Mouse (Mus musculus): ENCODE data around the gene Serp2. TPM values are rescaled to one million over a fixed set of nuclear protein-coding genes. Genes with fewer than 3 reads are reported as not detected.

The Serp2 gene
- polyA plus RNA-seq, 1 experiment from 2014 or later = 7.5 TPM

DNA sequence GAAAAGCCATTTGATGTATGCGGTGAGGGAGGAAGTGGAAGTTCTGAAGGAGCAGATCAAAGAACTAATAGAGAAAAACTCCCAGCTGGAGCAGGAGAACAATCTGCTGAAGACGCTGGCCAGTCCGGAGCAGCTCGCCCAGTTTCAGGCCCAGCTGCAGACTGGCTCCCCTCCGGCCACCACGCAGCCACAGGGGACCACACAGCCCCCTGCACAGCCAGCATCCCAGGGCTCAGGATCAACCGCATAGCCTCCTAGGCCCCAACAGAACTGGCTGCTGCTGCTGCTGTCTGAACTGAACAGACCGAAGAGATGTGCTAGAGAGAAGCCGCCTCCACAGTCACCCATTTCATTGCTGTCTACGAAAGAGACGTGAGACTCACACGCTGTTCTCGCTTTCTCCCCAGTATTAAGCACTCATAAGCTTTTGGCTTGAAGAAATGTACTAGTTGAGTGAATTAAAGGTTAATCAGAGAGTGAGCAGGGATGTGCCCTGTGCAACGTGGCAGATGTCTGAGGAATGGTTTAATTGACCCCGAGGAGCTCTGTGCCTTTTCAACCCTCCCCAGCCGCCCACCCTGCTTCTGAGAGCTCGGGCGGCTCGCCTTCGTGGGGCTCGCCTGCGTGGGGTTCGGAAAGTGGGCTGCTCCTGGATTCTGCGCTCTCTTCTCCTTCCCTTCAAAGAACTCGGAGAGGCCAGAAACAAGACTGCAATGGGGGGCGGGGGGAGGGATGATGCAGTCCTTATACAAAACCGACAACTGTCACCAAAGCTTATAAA is 50.1 kb downstream of the Serp2 start:
- Histone ChIP-seq H3K27ac (ENCODE audit: low read depth, low read length) (peak overlapping the region; percentile 98), H3K4me1 (replicated peaks; ENCODE audit: control insufficient read depth, insufficient read depth, low read length) (peaks cover 3% of the 10 kb centered on the region; the same call in 1 of the 2 replicates), H3K36me3 (ENCODE audit: control insufficient read depth, insufficient read depth) (peaks cover 8% of the 10 kb centered on the region; the same call in 1 of the 2 replicates), H3K4me2 (replicated peaks; ENCODE audit: low read depth) (peak overlapping the region; percentile 79), H3K27me3 (replicated peaks; ENCODE audit: control insufficient read depth, insufficient read depth, low read length) (no peaks in the 10 kb centered on the region), H3K4me3 (ENCODE audit: low read depth, low read length) (peak overlapping the region; percentile 69), H3K9me3 (ENCODE audit: control insufficient read depth) (no peaks in the 10 kb centered on the region), H3K9ac (ENCODE audit: low read depth, low read length) (peak overlapping the region; percentile 92)
- 39% methylated on average over 27 of the region's 27 CpGs for WGBS
- no peak for ATAC-seq
- no peak for TF ChIP-seq CTCF (IDR thresholded peaks at IDR 0.05; ENCODE audit: low read depth)

DNA sequence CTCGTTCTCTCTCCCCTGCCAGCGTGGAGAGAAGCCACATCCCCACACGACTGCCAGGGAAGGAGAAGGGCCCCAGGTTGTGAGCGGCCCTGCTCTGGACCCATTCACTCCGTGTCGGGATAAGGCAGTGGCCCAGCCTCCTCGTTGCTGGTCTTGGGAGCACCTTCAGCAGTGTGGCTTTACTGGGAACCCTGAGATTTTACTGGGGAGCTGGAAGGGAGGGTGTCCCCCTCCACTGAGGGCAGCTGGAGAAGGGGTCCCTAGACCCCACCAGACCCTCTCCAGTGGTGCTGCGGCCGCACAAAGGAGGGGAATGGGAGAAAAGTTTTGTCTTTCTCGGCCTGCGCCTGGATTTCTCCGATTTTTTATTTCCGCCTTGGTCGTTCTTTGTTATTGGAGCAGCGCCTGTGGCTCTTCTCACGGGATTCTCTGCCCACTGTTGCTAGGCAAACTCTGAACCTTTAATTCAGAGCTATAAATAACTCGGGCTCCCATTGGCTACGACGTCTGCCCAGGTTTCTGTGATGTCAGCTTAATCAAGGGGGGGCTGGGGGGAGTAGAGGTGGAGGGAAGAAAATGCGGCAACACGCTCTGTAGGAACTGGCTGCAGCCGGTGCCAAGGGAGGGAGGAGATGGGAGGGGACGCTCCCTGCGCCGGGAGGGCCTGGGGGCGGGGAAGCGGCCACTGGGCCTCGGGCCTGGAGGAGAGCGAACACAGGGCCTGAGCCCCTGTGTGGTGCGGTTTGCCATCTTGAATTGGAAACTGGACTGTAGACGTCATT is 51.1 kb downstream of the Serp2 start:
- peak; percentile 75 for ATAC-seq
- peak overlapping the region; percentile 92 for H3K9ac ChIP-seq (ENCODE audit: low read depth, low read length)
- H3K27ac ChIP-seq (ENCODE audit: low read depth, low read length) = peak overlapping the region; percentile 98
- peak overlapping the region; percentile 69 for H3K4me3 ChIP-seq (ENCODE audit: low read depth, low read length)
- under 1% methylated on average over 31 of the region's 31 CpGs for WGBS
- no peaks in the 10 kb centered on the region for H3K9me3 ChIP-seq (ENCODE audit: control insufficient read depth)
- no peak for TF ChIP-seq CTCF (IDR thresholded peaks at IDR 0.05; ENCODE audit: low read depth)
- H3K4me2 ChIP-seq (replicated peaks; ENCODE audit: low read depth) = peak overlapping the region; percentile 79
- H3K36me3 ChIP-seq (ENCODE audit: control insufficient read depth, insufficient read depth) = peaks cover 8% of the 10 kb centered on the region; the same call in 1 of the 2 replicates
- no peaks in the 10 kb centered on the region for H3K27me3 ChIP-seq (replicated peaks; ENCODE audit: control insufficient read depth, insufficient read depth, low read length)
- H3K4me1 ChIP-seq (replicated peaks; ENCODE audit: control insufficient read depth, insufficient read depth, low read length) = peaks cover 3% of the 10 kb centered on the region; the same call in 1 of the 2 replicates

DNA sequence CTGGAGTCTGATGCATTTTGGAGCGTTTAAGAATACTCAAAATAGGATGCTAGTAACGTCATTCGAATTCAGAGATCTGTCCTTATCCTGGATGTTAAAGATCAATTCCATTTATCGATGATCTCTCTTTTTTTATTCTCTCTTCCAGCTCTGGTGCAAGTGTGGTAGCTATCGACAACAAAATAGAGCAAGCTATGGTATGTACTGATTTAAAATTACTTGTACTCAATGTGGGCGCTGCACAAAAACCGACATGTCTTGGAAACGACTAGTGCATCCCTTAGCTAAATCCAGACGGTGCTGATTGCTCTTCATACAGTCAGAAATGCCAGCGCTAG is 51.6 kb downstream of the Serp2 start:
- Histone ChIP-seq H3K4me2 (replicated peaks; ENCODE audit: low read depth) (peak overlapping the region; percentile 79), H3K9ac (ENCODE audit: low read depth, low read length) (peak overlapping the region; percentile 92), H3K9me3 (ENCODE audit: control insufficient read depth) (no peaks in the 10 kb centered on the region), H3K27ac (ENCODE audit: low read depth, low read length) (peak overlapping the region; percentile 98), H3K4me1 (replicated peaks; ENCODE audit: control insufficient read depth, insufficient read depth, low read length) (peaks cover 3% of the 10 kb centered on the region; the same call in 1 of the 2 replicates), H3K4me3 (ENCODE audit: low read depth, low read length) (peak overlapping the region; percentile 69), H3K36me3 (ENCODE audit: control insufficient read depth, insufficient read depth) (peaks cover 8% of the 10 kb centered on the region; the same call in 1 of the 2 replicates), H3K27me3 (replicated peaks; ENCODE audit: control insufficient read depth, insufficient read depth, low read length) (no peaks in the 10 kb centered on the region)
- WGBS = under 1% methylated on average over 10 of the region's 10 CpGs
- no peak for TF ChIP-seq CTCF (IDR thresholded peaks at IDR 0.05; ENCODE audit: low read depth)
- no peak for ATAC-seq

DNA sequence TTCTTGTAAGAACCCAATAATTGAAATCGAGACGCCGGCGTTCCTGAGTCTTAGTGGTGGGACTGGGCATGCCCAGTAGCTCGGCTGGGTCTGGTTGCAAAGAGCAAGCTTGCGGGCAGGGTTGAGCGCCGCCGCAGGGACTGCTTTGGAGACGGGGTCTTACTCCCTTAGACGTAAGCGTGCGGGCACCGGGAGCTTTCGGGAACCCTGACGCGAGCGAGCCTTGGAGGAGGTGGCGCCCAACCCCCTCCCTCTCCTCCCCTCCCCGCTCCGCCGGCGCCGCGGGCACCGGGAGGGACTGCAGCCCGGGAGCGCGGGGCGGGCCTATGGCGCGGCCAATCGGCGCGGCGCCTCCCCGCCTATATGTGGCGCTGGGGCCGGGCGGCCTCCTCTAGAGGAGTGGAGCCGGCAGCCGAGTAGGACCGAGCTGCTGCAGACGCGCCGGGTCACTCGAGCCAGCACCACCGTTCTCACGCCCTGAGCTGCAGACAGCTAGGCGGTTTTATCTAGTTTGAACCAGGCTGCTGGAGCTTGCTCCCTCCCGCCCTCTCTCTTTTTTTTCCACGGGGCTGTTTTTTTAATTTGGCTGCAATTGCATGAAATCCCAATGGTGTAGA is 52.5 kb downstream of the Serp2 start:
- peaks cover 8% of the 10 kb centered on the region; the same call in 1 of the 2 replicates for H3K36me3 ChIP-seq (ENCODE audit: control insufficient read depth, insufficient read depth)
- peaks cover 3% of the 10 kb centered on the region; the same call in 1 of the 2 replicates for H3K4me1 ChIP-seq (replicated peaks; ENCODE audit: control insufficient read depth, insufficient read depth, low read length)
- no peaks in the 10 kb centered on the region for H3K27me3 ChIP-seq (replicated peaks; ENCODE audit: control insufficient read depth, insufficient read depth, low read length)
- no peak; the same call in 1 of the 2 replicates for TF ChIP-seq CTCF (IDR thresholded peaks at IDR 0.05; ENCODE audit: low read depth)
- peak overlapping the region; percentile 98 for H3K27ac ChIP-seq (ENCODE audit: low read depth, low read length)
- H3K9ac ChIP-seq (ENCODE audit: low read depth, low read length) = peak overlapping the region; percentile 92
- peak overlapping the region; percentile 79 for H3K4me2 ChIP-seq (replicated peaks; ENCODE audit: low read depth)
- under 1% methylated on average over 51 of the region's 52 CpGs for WGBS
- ATAC-seq = peak; percentile 95
- peak overlapping the region; percentile 69 for H3K4me3 ChIP-seq (ENCODE audit: low read depth, low read length)
- H3K9me3 ChIP-seq (ENCODE audit: control insufficient read depth) = no peaks in the 10 kb centered on the region

DNA sequence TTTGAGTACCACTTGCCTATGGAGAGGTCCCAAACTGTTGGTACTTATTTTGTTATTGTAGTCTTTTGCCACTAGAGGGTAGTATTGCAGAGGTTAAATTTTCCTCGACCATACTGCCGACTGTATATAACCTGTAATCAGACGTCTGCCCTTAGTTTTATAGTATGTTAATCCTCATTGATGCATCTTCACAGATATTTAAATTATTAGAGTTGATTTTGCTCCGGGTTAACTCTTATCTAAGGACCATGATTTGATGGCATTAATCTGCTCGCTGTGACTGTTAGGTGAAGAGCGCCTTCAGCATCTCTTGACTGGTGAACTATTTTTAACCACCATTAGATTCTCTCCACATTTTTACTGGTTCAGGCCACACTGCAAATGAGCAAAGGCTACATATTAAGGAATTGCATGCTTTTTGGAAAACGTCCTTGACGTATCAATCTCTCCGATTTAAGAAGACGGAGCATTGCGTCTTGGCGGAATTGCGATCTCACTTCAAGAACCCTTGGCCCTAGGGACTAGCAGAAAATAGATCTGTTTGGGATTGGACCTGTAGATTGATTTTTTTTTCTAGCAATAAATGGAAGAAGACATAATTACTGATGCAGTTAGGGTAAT is 53.3 kb downstream of the Serp2 start:
- 7% methylated on average over 13 of the region's 13 CpGs for whole genome bisulfite sequencing
- Histone ChIP-seq H3K9me3 (ENCODE audit: control insufficient read depth) (no peaks in the 10 kb centered on the region), H3K27ac (ENCODE audit: low read depth, low read length) (no peak overlapping the region; the same call in 1 of the 2 replicates), H3K27me3 (replicated peaks; ENCODE audit: control insufficient read depth, insufficient read depth, low read length) (no peaks in the 10 kb centered on the region), H3K9ac (ENCODE audit: low read depth, low read length) (peak overlapping the region; percentile 92; the same call in 1 of the 2 replicates), H3K36me3 (ENCODE audit: control insufficient read depth, insufficient read depth) (peaks cover 8% of the 10 kb centered on the region; the same call in 1 of the 2 replicates), H3K4me2 (replicated peaks; ENCODE audit: low read depth) (peak overlapping the region; percentile 79), H3K4me1 (replicated peaks; ENCODE audit: control insufficient read depth, insufficient read depth, low read length) (peaks cover 3% of the 10 kb centered on the region; the same call in 1 of the 2 replicates), H3K4me3 (ENCODE audit: low read depth, low read length) (peak overlapping the region; percentile 69)
- no peak for ATAC-seq
- peak; percentile 77 for TF ChIP-seq CTCF (IDR thresholded peaks at IDR 0.05; ENCODE audit: low read depth)

Measured in intestine, postnatal 0 days (tissue).